In the genomic region with DNA sequence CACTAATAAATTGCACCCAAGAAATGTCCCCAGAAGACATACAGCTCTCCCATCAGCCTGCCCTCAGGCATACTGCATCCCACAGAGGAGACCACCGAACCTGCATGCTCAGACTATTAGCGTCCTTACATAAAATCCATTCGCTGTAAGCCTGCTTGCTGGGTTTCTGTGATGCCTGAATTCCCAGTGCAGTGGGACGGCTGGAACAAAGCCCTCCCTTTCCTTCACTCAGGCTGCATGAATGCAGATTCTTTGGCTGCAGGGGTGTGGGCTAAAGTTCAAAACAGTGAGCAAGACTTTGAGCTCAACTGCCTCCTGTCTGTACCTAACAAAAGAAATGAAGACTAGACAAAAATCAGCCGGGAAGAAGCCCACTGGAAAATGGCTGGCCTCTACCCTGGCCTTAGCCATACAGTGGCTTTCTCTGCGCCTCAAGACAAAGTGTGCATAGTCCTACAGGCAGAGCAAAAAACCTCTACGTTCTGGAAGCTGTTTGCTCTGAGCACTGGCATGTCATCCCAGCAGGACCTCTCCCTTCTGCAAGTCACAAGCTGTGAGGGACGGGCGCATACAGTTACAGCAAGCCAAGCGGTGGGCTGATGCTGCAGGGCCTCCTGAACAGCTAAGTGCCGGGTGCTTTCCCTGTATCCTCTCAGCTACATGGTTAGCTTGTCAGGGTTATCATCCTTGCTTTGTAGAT, we compare ENCODE assay signal across 12 mouse cellular contexts.
DNase-seq lines count a peak whose midpoint lies in the region; ATAC-seq lines count a peak whose summit lies in the region.
"Had no signal": no experiment of that assay in that cellular context is flagged by ENCODE, and none has a peak within 500 bp of the region (broad histone marks: within the 10 kb centered on the region; RNA-seq: fewer than 3 reads in every experiment).

No protein-coding gene starts in this region.

- H3K36me3 ChIP-seq in heart, embryonic 12.5 days: peaks cover 10% of the 10 kb centered on the region
- H3K36me3 ChIP-seq in hindbrain, embryonic 12.5 days: no peaks in the 10 kb centered on the region
- peaks cover 30% of the 10 kb centered on the region for H3K36me3 ChIP-seq in midbrain, embryonic 10.5 days
- H3K36me3 ChIP-seq: limb, embryonic 13.5 days had no signal

- no peak for DNase-seq in heart, postnatal 4 days
- peak; percentile 69 for DNase-seq in R1 (ENCODE audit: low read depth, low spot score)
- DNase-seq in midbrain, embryonic 10.5 days (ENCODE audit: low spot score): peak; percentile 30
- DNase-seq in cerebellum, postnatal 14 days: no peak
- no peak for DNase-seq in testis, postnatal 14 days (ENCODE audit: low spot score)
- DNase-seq in gastrocnemius, postnatal 36 days: no peak
- DNase-seq: cerebellum, adult 11-12 months; retina, postnatal 1 day had no signal

- 39% methylated on average over 11 of the region's 11 CpGs for WGBS in heart, embryonic 12.5 days
- 14% methylated on average over 11 of the region's 11 CpGs for WGBS in hindbrain, embryonic 12.5 days
- WGBS in midbrain, embryonic 10.5 days: 21% methylated on average over 11 of the region's 11 CpGs

- H3K27ac ChIP-seq in heart, embryonic 12.5 days (ENCODE audit: poor library complexity, severe bottlenecking): peak overlapping the region; percentile 62
- H3K27ac ChIP-seq in hindbrain, embryonic 12.5 days: peak overlapping the region; percentile 62
- H3K27ac ChIP-seq in midbrain, embryonic 10.5 days (replicated peaks): peak overlapping the region; percentile 84
- H3K27ac ChIP-seq: limb, embryonic 13.5 days had no signal

- H3K9ac ChIP-seq in heart, embryonic 12.5 days: no peak overlapping the region
- H3K9ac ChIP-seq in hindbrain, embryonic 12.5 days: 0 out of 2 replicates have a peak overlapping the region, but pooled peaks have one; percentile 42
- H3K9ac ChIP-seq: limb, embryonic 13.5 days had no signal

- no peak for ATAC-seq in heart, embryonic 12.5 days (ENCODE audit: insufficient number of reproducible peaks, low FRiP score)
- peak; percentile 60 for ATAC-seq in hindbrain, embryonic 12.5 days (ENCODE audit: low FRiP score)

- no peak overlapping the region for H3K4me2 ChIP-seq in heart, embryonic 12.5 days
- H3K4me2 ChIP-seq in hindbrain, embryonic 12.5 days (replicated peaks): peak overlapping the region; percentile 15; the same call in 1 of the 2 replicates
- H3K4me2 ChIP-seq: limb, embryonic 13.5 days had no signal

- no peak overlapping the region for H3K4me3 ChIP-seq in heart, embryonic 12.5 days
- no peak overlapping the region for H3K4me3 ChIP-seq in hindbrain, embryonic 12.5 days
- no peak overlapping the region for H3K4me3 ChIP-seq in midbrain, embryonic 10.5 days
- H3K4me3 ChIP-seq: erythroblast, embryonic 14.5 days; limb, embryonic 13.5 days had no signal

- H3K27me3 ChIP-seq in heart, embryonic 12.5 days (replicated peaks): no peaks in the 10 kb centered on the region
- no peaks in the 10 kb centered on the region for H3K27me3 ChIP-seq in hindbrain, embryonic 12.5 days
- no peaks in the 10 kb centered on the region for H3K27me3 ChIP-seq in midbrain, embryonic 10.5 days (ENCODE audit: low read depth, poor library complexity, severe bottlenecking)
- H3K27me3 ChIP-seq: limb, embryonic 13.5 days had no signal

- H3K9me3 ChIP-seq in heart, embryonic 12.5 days (replicated peaks): 0 out of 2 replicates have a peak, but pooled peaks cover 3% of the 10 kb centered on the region
- no peaks in the 10 kb centered on the region for H3K9me3 ChIP-seq in hindbrain, embryonic 12.5 days (replicated peaks)
- no peaks in the 10 kb centered on the region for H3K9me3 ChIP-seq in midbrain, embryonic 10.5 days (replicated peaks)
- H3K9me3 ChIP-seq: limb, embryonic 13.5 days had no signal

- intact Hi-C loops in gastrocnemius, postnatal 36 days (cut with DNase I): no loop called here

- peaks cover 82% of the 10 kb centered on the region for H3K4me1 ChIP-seq in heart, embryonic 12.5 days (replicated peaks)
- H3K4me1 ChIP-seq in hindbrain, embryonic 12.5 days: peaks cover 28% of the 10 kb centered on the region
- peaks cover 43% of the 10 kb centered on the region for H3K4me1 ChIP-seq in midbrain, embryonic 10.5 days

Comparison
In these comparisons a context has a peak if more than half of its experiments do, and no peak if none do; other contexts are left out.
1. DNase-seq: peak in R1 (single experiment) and midbrain, embryonic 10.5 days (single experiment); none in heart, postnatal 4 days (single experiment), cerebellum, postnatal 14 days (0 of 2), testis, postnatal 14 days (single experiment) and gastrocnemius, postnatal 36 days (0 of 2).
2. Peak in every context shown above with its lines, with median percentiles within 50 percentile points of each other: H3K27ac ChIP-seq.